Mouse (Mus musculus) MN1 (cell line): Measurements from ENCODE around the gene Rgs7.

Source experiments
- DNase-seq: peaks from one replicate; pipeline ENCODE4 v3.0.0-alpha.2; 2016; ENCODE audit warnings: low spot score

Gene Rgs7

DNA sequence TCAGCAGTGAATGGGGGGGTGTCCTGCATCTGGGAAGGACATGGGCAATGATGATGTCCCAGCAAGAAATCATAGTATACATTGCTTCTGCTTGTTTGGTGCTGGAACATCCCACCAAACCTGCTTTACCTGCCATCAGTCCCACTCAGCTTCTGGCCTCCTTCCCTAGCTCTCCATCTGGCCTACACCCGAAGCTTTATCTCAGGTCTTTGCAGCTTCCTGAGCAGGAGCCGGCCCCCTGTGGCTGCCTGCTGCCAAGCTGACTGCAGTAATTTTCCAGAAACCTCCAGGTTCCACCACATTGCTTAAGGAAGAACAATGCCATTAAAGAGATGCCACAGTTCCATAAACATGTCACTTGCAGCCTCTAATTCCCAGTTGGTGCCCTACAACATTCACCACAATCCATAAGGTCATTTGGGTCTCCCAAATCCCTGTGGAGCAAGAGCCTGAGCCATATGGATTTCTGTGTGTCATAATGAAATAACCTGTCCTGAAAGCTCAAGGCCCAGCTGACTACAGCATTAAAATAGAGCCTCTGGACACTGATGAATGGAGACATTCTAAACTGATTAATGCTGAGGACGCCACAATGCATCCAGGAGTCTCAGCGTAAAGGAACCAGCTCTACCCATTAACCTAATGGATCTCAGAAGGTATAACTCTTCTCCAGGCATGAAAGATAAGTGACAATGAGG is 60.8 kb downstream of the Rgs7 start:
- DNase-seq: peak; percentile 56

DNA sequence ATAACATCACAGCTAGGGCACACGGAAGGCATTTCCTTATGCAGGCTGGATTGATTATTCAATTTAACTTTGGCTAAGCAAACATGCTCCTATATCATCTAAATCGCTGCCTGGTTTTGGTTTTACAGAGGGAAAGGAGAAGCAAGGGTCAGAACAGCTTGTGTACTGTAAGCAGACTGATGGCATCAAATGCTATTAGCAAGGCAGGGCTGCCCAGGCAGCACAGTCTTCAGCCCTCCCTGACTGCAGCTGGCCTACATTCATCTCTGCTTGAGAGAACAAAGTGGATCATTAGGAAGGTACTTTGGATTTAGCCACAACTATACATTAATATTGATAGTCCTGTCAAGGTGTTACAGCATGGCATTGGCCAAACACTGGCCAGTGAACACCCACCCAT is 65.2 kb downstream of the Rgs7 start:
- DNase-seq: peak; percentile 75

DNA sequence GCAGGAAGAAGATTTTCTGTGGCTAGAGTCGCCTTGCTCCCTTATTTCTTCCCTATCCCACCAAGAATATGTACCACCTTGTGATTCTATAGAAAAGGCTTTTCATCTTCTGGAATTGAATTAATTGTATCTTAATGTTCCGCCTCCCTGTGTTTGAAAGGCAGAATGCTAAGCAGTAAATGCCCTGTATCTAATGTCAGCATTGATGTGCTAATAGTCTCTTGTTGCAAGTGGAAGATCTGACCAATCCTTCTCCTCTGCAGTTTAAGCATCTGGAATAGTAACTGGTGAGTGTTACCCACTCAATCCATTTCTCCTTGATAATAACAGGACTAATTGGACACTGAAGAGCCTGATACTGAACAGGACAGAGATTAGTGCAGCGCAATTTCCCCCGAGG is 65.9 kb downstream of the Rgs7 start:
- no peak for DNase-seq

DNA sequence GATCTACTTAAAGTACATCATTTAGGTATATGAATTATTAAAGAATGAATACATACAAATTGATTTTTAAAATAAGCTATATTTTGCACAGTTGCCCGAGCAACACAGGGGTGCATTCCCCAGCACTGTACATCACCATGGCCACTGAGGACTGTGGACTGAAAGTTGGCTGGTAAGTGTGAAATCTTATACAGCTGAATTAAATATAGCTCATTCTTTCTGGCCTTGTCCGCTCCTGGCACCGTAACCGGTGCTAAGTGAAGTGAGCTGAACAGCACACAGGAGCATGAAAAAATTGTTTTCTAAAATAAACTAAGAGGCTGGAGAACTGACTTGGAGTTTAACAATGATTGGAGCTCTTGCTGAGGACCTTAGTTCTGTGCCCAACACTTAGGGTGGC is 71.4 kb downstream of the Rgs7 start:
- no peak for DNase-seq

DNA sequence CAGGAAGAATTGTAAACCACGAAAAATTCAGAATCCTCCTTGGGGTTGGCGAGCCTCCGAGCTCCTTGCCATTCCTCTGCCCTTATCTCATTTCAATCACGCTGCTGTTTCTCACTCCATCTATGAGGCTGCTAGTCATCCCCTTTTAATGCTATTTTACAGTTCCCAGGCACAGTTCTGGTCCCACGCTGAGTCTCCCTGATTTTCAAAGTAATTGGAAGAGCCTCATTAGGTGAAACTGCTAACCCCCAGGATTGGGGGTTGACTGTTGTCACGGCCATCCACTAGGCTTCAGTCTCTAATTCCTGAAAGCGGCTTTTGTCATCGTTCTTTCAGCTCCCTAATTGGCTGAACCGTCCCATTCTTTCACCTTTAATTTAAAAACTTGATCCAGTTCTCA is 76.6 kb downstream of the Rgs7 start:
- DNase-seq: peak; percentile 25

DNA sequence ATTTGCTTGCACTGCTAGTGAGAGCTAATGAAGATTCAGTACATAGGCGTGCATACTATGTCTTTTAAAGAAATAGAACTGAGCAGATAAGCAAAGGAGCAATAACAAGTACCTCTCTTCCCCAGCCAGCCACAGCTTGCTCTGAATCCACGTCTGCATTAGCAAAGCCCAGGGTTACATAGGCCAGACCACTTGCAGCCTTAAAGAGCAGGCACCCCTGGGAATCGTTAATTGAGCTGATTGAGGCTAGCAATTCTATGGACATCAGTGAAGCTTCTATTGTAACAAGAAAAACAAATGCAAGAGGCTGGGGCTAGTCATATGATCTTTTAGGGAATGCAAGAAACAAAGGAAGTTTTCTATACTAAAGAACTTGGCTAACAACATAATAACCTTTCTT is 81.9 kb downstream of the Rgs7 start:
- DNase-seq: peak; percentile 90

DNA sequence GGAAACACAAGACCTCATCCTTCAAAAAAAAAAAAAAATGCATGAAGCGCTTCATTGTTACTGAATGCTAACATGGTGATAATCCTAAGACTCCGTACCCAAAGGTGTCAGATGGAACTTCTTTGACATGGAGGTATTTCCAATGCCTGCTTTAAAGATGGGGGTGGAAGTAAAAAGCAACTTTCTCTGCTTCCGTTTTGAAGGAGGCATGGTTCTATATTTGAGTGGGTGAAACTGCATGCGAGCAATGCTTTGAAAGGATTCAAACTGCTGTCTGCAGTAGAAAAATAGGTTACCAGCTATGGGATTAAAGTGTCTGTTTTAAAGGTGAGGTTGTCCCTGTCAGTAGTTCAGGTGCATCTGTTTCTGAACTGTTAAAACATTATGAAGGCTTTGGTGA is 100.4 kb downstream of the Rgs7 start:
- DNase-seq: no peak

DNA sequence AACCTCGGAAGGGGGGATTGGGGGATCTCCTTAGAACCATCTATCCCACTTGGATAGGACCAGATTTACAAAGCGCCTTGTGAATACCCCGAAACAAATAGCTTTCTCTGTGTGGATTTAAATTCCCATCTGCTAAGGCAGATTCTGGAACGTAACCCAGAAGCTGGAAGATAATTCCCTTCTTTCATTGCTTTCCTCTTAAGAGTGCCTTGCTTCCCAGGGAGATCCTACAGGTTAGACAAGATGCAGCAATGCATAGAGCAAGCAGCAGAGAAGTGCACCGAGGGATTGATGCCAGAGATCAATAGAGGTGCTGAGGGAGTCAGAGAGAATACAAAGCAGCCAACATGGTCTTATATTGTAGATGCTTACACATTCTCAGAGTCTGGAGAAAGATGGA is 103.0 kb downstream of the Rgs7 start:
- DNase-seq: no peak

DNA sequence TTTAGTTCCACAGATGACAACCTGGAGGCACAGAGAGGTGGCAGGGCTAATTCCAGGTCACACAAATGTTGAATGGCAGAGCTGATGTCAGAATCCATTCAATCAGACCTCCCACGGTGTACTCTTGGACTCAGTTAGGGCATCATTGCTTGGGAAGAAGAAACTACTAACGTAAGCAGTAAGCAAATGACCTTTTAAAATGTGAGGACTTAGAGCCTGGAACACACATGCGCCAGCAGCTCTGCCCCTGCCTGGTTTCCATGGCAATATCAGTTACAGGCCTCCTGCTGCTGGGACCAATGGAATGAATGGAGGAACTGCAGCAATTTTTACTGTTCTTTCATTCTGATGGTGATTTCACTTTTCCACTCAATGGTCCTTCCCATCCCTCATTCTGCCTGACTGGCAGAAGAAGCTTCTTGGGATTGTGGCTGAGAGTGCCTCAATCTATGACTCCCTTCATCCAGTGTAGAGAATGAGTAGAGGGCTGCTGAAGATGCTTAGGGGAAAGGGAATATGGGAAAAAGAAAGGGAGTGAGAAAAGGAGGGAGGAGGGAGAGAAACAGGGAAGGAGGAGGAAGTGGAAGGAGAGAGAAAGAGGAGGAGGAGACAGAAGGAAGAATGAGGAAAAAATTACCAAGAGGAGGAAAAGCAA is 106.6 kb downstream of the Rgs7 start:
- peak; percentile 24 for DNase-seq

DNA sequence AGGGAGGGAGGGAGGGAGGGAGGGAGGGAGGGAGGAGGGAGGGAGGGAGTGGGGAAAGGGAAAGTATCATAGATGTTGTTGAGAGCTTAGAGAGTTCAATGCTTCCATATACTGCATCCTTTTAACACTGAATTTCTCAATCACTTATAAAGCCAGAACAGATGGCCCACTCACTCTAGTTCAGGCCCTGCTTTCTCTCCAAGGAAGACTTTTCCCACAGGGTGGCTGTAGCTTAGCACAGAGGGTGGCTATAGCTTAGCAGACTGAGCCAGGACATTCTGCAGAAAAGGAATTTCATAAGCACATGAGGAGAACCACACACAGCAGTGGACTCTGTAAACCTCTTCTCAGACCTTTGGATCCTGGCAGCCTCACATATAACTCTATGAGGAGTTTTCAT is 119.7 kb downstream of the Rgs7 start:
- no peak for DNase-seq

DNA sequence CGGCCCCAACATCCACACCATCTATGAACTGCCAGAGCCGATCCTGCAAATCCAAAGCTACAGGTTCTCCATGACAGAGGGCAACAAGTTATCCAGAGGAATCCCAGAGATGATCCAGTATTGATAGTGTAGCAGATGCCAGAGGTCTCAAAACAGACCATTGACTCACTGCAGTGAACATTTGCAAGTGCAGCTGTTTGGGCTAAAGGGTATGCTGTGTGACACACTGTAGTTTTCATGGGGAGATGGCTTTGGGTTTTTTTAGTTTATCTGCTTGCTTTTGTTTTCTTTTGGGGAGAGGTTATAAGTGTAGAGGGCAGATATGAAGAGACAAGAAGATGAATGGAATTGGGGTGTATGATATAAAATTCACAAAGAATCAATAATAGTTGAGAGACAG is 124.2 kb downstream of the Rgs7 start:
- DNase-seq: no peak

DNA sequence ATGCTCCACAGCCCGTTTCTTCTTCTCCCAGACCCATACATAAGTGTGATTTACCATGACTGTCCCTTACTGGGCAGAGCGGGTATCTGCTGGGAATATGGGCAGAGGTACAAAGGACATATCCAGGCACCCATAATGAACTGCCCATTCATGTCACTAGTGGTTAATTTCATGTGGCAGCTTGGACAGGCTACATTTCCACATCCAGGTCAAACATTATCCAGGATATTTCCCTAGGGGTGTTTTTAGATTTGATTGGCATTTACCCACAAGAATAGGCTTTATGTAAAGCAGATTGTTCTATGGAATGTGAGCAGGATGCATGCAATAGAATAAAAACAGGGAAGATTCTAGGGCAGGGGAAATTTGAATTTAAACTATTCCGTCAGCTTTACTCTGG is 128.7 kb downstream of the Rgs7 start:
- DNase-seq: no peak

DNA sequence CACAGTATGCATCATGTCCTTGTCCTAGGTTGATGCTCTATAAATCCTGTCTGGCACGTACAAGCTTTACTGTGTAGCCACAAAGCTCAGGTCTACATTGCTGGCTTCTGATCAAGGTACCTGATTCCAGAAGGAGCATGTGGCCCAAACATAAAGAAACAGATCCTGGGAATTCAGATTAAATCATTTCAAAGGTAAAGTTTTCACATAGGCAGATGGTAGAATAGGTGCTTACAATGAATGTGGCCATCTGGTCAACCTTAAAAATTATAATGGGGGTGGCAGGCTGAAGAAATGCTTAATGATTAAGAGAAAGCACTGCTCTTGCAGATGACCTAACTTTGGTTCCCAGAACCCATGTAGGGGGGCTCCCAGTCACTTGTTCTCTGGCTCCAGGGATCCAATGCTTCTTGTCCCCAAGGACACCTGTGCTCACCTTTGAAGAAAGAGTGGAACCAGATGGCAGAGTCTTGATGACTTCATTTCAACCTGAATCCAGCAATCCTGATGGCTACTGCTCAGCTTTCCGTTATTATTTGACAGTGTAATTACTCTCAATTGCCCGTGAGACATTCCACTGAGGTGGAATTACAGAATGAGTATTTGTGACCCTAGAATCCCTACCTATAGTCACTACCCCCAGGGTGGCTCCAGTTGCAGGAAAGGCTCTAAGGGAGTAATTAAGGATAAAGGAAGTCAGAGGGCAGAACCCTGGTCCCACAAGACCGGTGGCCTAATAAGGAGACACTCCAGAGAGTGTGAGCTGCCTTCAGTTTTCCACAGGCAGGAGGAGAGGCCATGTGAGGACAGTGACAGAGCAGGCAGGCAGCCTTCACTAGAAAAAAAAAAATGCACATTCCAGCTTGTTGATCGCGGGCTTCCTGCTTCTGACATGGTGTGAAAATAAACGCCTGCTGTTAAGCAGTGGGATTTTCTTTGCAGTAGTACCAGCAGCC is 132.6 kb downstream of the Rgs7 start:
- no peak for DNase-seq

DNA sequence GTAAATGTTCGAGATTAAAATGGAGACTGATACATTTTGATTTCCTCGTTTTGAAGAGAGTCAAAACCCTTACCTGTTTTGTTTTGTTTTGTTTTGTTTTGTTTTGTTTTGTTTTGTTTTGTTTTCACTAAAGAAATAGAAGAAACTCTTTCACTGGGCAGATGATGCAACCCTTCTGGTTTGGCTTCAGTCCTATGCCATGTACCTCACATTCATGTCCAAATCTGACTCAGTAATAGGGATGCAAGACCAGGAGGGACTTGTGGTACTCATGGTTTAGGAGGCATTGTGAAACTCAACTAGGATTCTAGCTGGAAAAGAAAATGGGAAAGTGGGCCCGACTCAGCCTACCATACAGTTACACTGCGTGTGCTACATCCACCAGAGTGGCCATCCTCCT is 139.4 kb downstream of the Rgs7 start:
- DNase-seq: no peak

DNA sequence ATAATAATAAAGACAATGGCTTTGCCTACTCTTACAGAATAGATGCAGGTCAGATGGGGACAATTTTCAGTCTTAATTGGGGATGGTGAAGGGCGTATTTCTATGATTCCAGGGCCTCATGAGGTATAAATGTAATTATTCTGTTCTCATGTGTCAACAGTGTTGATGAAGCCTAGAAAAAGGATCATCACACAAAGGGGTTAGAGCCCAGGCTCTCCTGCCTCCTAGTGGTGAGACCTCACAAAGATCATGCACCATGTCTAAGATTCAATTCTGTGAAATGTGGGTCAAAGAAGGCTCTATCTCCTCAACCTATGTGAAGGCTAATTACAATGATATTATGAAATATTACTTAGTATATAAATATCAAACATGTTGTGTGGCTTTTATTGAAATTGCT is 146.1 kb downstream of the Rgs7 start:
- no peak for DNase-seq

DNA sequence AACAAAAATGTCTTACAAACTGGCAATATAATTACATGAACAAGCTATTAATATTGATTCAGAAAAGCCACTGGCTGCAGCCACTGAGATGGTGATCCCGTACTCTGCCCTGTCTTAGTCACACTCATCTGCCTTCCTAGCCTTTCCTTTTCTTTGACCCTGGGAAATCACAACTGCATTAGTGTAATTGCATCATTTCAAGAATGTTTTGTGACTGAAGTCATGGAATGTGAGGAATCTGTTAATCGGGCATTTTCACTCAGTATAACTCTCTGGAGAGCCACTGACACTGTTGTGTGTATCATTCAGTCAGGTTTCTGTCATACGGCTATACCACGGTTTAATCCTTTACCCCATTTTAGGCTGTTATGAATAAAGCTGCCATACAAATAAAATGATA is 156.1 kb downstream of the Rgs7 start:
- no peak for DNase-seq

DNA sequence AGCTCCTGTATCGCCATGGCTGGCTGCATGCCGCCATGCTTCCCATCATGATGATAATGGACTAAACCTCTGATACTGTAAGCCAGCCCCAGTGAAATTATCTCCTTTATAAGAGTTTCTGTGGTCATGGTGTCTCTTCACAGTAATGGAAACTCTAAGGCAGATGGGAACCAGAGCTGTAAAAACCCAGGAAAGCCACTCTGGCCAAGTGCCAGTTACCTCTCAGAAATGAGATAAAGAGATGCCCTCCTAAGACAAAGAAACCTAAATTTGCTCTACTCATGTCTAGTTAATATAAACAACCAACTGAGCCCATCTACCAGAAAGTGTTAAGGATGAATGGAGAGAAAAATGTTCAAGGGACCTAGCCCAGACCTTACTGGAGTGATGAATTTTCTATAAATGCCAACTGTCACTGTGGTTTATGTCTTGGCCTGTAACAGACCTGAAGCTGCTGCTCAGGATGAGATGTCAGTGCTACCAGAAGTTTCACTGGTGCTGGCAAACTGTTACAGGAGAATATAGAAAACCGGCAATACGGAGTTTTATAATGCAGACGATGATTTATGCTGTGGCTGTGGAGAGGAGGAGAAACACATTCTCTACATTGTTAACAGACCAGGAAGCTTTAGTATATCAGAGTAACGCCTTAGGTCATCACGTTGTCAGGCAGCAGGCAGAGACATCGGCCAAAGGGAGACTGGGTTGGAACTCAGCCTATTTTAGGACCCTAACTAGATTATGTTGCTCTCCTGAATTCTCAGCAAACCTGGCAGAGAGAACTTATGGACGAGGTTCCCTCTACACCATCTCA is 159.1 kb downstream of the Rgs7 start:
- DNase-seq: no peak

DNA sequence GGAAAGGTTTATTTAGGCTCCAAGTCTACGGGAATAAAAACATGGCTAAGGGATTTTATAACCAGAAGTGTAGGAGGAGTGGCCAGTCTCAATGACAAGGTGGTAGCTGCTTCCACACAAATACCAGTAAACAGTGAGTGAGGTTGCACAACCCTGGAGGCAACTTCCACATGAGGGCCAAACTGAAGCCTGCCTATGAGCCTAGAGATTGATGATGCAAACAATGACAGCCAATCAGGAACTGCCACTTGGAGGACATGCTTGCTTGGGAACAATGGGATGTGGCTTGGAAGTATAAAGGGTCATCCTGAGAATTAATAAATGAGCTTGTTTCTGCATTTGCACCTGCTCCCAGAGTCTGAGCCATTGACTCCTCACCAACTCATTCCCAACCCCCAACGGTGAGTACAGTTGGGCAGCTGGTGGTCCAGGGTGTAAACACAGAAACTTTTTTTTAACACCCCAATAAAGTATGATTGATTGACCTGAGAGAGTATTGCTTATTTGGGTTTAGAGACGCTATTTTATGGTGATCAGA is 162.3 kb downstream of the Rgs7 start:
- no peak for DNase-seq

DNA sequence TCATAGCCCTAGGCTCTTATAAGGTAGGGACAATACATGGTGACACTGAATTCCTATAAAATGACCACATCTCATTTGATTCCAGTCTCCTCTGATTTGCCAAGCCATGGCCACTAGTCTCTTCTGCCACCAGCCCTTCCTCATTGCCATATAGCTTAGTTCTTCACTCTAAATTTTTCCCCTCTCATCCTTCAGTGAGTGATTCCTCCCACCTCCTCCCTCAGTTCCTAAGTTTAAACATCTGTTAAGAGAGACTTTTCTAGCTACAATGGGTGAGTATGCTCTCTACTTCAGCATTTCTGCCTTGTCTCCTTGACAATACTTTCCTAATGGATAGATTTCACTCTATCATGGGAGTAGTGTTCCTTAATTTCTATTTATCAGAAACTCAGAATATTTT is 169.5 kb downstream of the Rgs7 start:
- DNase-seq: no peak

DNA sequence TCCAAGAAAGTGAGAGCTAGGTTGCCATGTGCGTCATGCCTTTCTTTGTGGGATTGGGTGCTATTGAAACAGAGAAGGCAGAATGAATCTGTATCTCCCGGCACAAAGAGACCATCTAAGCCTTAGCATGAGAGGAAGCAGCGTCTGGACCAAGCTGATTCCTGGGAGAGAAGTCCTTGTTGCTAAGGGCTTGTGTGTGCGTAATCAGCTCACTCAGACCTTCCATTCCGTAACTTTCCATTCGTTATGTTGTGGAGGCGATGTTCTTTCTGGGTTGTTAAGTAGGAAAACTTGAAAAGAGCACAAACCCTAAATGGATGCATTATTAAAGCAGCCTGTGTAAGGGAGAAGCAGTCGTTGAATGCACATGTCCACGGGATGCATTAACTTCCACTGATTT is 173.1 kb downstream of the Rgs7 start:
- no peak for DNase-seq

DNA sequence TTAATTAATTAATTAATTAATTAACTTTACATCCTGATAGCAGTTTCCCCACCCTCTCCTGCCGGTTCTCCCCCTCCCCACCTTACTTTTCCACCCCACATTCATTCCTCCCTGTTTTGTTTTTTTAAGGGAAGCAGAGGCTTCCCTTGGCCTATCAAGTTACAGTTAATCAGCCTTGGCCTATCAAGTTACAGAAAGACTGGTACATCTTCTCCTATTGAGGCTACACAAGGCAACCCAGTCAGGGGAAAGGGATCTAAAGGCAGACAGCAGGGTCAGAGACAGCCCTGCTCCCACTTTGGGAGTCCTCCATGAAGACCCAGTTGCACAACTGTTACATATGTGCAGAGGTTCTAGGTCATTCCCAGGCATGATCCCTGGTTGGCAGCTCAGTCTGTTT is 175.0 kb downstream of the Rgs7 start:
- no peak for DNase-seq

DNA sequence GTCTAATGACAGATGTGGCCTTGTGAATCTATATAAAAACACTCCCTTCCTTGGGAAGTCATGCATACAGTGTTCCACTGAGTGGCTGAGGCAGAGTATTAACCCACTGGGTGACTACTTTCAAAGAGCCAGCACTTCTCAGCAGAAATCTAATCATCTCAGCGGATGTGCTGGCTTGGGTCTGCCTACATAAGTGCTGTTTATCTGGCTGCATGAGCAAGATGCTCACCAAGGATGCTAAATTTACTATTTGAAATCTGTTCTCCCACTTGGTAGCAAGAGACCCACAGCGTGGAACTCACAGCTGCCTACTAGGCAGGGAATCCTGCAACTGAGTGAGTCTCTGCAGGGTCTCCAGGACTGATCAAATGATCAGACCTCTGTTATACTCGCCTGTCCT is 184.7 kb downstream of the Rgs7 start:
- no peak for DNase-seq
